Mouse (Mus musculus): ENCODE results near the gene Zmym5.
"Not testable (repeated sequence)": the region's sequence is repeated elsewhere in the genome, so short reads cannot be mapped to it uniquely, and the experiment has no call there.

The Zmym5 gene

DNA sequence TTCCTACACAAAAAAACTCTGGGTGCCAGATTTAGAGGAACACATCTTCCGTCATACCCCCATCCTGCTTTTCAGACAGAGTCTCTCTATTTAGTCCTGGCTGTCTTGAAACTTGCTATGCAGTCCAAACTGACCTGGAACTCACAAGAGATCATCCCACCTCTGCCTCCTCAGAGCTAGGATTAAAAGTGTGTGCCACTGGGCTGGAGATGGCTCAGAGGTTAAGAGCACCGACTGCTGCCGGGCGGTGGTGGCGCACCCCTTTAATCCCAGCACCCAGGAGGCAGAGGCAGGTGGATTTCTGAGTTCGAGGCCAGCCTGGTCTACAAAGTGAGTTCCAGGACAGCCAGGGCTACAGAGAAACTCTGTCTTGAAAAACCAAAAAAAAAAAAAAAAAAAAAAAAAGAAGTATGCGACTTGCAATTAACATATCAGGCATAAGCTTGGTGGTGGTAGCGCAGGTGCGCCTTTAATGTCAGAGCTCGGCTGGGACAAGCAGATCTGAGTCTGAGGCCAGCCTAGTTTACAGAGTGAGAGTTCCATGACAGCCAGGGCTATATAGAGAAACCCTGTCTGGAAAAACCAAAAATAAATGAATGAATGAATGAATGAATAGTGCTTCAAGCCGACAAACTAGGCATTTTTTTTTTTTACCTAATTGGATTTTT is 34.8 kb downstream of the Zmym5 start:
- DNase-seq (ENCODE audit: low spot score in 2 of 2): no peak

DNA sequence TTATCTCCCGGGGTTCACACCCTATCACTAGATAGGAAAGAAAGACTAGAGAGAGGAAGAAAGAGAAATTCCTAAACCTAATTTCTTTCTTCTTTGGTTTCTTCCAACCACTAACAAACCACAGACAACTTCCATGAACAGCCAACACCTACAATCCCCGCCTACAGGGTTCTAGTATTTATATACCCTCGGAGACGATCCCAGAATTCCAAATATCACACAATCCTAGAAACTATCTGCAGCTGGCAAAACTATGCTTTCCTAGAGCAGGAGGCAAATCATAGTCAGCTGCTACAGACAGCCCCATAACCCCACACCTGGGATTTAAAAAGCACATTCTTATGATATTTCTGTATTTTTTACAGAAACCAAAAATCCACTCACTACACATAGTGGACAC is 36.1 kb downstream of the Zmym5 start:
- DNase-seq (ENCODE audit: low spot score in 2 of 2): no peak

DNA sequence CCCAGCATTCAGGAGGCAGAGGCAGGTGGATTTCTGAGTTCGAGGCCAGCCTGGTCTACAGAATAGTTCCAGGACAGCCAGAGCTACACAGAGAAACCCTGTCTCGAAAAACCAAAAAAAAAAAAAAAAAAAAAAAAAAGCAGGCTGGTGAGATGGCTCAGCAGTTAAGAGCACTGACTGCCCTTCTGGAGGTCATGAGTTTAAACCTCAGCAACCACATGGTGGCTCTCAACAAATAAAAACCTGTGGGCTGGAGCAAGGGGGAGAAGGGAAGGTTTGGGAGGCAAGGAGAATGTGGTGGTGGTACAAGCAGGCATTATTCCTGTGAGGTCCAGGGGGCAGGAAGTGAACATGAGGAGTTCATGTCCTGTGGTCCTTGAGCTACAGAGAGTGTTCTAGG is 45.1 kb downstream of the Zmym5 start:
- DNase-seq (ENCODE audit: low spot score in 2 of 2): not testable (repeated sequence)

DNA sequence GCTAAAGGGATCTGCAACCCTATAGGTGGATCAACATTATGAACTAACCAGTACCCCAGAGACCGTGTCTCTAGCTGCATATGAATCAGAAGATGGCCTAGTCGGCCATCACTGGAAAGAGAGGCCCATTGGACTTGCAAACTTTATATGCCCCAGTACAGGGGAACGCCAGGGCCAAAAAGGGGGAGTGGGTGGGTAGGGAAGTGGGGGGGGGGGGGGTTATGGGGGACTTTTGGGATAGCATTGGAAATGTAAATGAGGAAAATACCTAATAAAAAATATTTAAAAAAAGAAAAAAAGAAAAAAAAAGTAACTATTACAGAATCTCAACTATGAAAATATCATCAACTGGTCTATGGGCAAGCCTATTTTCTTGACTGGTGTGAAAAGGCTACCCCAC is 46.4 kb downstream of the Zmym5 start:
- DNase-seq (ENCODE audit: low spot score in 2 of 2): not testable (repeated sequence)

DNA sequence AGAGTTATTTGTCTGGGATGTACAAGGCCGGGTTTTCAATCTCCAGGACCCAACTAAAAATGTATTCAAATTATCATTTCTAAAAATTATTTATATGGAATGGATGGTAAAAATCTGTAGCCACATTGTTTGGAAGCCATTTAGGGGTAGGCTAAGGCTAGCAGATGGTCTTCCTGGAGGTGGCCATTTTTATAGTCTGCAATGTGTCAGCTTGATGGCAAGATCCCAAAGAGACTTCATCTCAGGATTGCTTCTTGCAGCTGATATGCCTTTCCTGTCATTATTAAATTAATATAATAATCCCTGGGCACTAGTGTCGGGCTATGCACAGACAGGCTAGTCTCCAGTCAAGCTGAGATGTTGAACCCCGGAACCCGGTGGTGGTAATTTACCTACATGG is 60.2 kb downstream of the Zmym5 start:
- DNase-seq (ENCODE audit: low spot score in 2 of 2): no peak
